Mouse (Mus musculus): Measurements from ENCODE around the gene Phactr4.

The Phactr4 gene

GRCm38 (mm10) chr4:132421923-132422782 lies at the start of gene Phactr4:
Phactr4 (minus strand) TSS chr4:132422489.
- peak; percentile 99 for DNase-seq (ENCODE audit: extremely low spot score, low spot score)

- DNase-seq (ENCODE audit: extremely low spot score, low spot score): no peak
Observed at GRCm38 (mm10) chr4:132469873-132470272, 47.6 kb upstream of the Phactr4 start.

- DNase-seq (ENCODE audit: extremely low spot score, low spot score): no peak
Observed at GRCm38 (mm10) chr4:132464255-132464613, 41.9 kb upstream of the Phactr4 start.

GRCm38 (mm10) chr4:132463430-132464254 lies 41.4 kb upstream of the Phactr4 start, which contains the start of gene Med18:
Med18 (minus strand) TSS chr4:132463921.
- DNase-seq (ENCODE audit: extremely low spot score, low spot score): peak; percentile 95

- no peak for DNase-seq (ENCODE audit: extremely low spot score, low spot score)
Observed at GRCm38 (mm10) chr4:132462836-132463235, 40.5 kb upstream of the Phactr4 start.

- DNase-seq (ENCODE audit: extremely low spot score, low spot score): no peak
Observed at GRCm38 (mm10) chr4:132460225-132460624, 37.9 kb upstream of the Phactr4 start.

GRCm38 (mm10) chr4:132455561-132455960 lies 33.3 kb upstream of the Phactr4 start:
- DNase-seq (ENCODE audit: extremely low spot score, low spot score): no peak

- no peak for DNase-seq (ENCODE audit: extremely low spot score, low spot score)
Observed at GRCm38 (mm10) chr4:132455146-132455545, 32.9 kb upstream of the Phactr4 start.

GRCm38 (mm10) chr4:132454216-132454615 lies 31.9 kb upstream of the Phactr4 start:
- no peak for DNase-seq (ENCODE audit: extremely low spot score, low spot score)

GRCm38 (mm10) chr4:132449778-132450177 lies 27.5 kb upstream of the Phactr4 start:
- no peak for DNase-seq (ENCODE audit: extremely low spot score, low spot score)

GRCm38 (mm10) chr4:132446105-132446504 lies 23.8 kb upstream of the Phactr4 start:
- DNase-seq (ENCODE audit: extremely low spot score, low spot score): no peak

- DNase-seq (ENCODE audit: extremely low spot score, low spot score): no peak
Observed at GRCm38 (mm10) chr4:132444516-132444915, 22.2 kb upstream of the Phactr4 start.

GRCm38 (mm10) chr4:132437857-132438256 lies 15.6 kb upstream of the Phactr4 start:
- no peak for DNase-seq (ENCODE audit: extremely low spot score, low spot score)

GRCm38 (mm10) chr4:132432717-132433372 lies 10.6 kb upstream of the Phactr4 start:
- no peak for DNase-seq (ENCODE audit: extremely low spot score, low spot score)

- DNase-seq (ENCODE audit: extremely low spot score, low spot score): no peak
Observed at GRCm38 (mm10) chr4:132428022-132428542, 5.8 kb upstream of the Phactr4 start.

- no peak for DNase-seq (ENCODE audit: extremely low spot score, low spot score)
Observed at GRCm38 (mm10) chr4:132427493-132427892, 5.2 kb upstream of the Phactr4 start.

GRCm38 (mm10) chr4:132426021-132426420 lies 3.7 kb upstream of the Phactr4 start:
- no peak for DNase-seq (ENCODE audit: extremely low spot score, low spot score)

- DNase-seq (ENCODE audit: extremely low spot score, low spot score): no peak
Observed at GRCm38 (mm10) chr4:132424765-132425164, 2.5 kb upstream of the Phactr4 start.

- DNase-seq (ENCODE audit: extremely low spot score, low spot score): no peak
Observed at GRCm38 (mm10) chr4:132421556-132421922, 750 bp downstream of the Phactr4 start.

- DNase-seq (ENCODE audit: extremely low spot score, low spot score): no peak
Observed at GRCm38 (mm10) chr4:132420471-132420870, 1.8 kb downstream of the Phactr4 start.

GRCm38 (mm10) chr4:132415966-132416365 lies 6.3 kb downstream of the Phactr4 start:
- DNase-seq (ENCODE audit: extremely low spot score, low spot score): no peak
